Mouse (Mus musculus) ES-E14 (cell line): ENCODE data around the gene Emid1. TPM values are rescaled to one million over a fixed set of nuclear protein-coding genes. Genes with fewer than 3 reads are reported as not detected.
A peak's percentile ranks its signal among the peaks of the same experiment; 100 is the strongest.

Source experiments
- DNase-seq: peaks from one replicate; pipeline ENCODE4 v3.0.0-alpha.2; 2013; ENCODE audit warnings: low read depth, low spot score
- H3K27ac ChIP-seq: 2 replicates; pipeline ENCODE4 v1.5.1; 2012; ENCODE audit warnings: low read depth, mild to moderate bottlenecking, low read length, moderate library complexity, mixed read lengths; ENCODE audit not compliant: poor library complexity, insufficient read depth, severe bottlenecking
- H3K36me3 ChIP-seq: 2 replicates; pipeline ENCODE4 v1.6.1; 2012; ENCODE audit warnings: mild to moderate bottlenecking, low read length, moderate library complexity, mixed read lengths; ENCODE audit not compliant: control insufficient read depth, poor library complexity, insufficient read depth, severe bottlenecking
- H3K4me1 ChIP-seq, 2 experiments: fragments of 150-350 bp in 1 of 2; sonication (generic) in 1 of 2; 2 replicates each; pipeline ENCODE4 v1.6.1; 2012; ENCODE audit warnings: low read length in 2 of 2, mild to moderate bottlenecking in 1 of 2, mixed read lengths in 1 of 2; ENCODE audit not compliant: control insufficient read depth in 2 of 2, insufficient read depth in 2 of 2, poor library complexity in 1 of 2
- H3K4me3 ChIP-seq, 2 experiments: fragments of 150-350 bp in 1 of 2; sonication (generic) in 1 of 2; 2 replicates each; pipeline ENCODE4 v1.5.1; 2012; ENCODE audit warnings: low read length in 2 of 2, low read depth in 1 of 2, mild to moderate bottlenecking in 1 of 2, mixed read lengths in 1 of 2; ENCODE audit not compliant: insufficient read depth in 1 of 2, poor library complexity in 1 of 2, severe bottlenecking in 1 of 2
- H3K9ac ChIP-seq: 2 replicates; pipeline ENCODE4 v1.6.1; 2012; ENCODE audit warnings: low read depth, mild to moderate bottlenecking, low read length, mixed read lengths; ENCODE audit not compliant: poor library complexity, insufficient read depth, severe bottlenecking
- H3K9me3 ChIP-seq: fragments of 150-350 bp; sonication (generic); 2 replicates; pipeline ENCODE4 v1.6.1; 2012; ENCODE audit warnings: low read depth, mild to moderate bottlenecking, low read length; ENCODE audit not compliant: control insufficient read depth, insufficient read depth
- CHD2 ChIP-seq: IDR thresholded peaks from 2 replicates; pipeline ENCODE4 v1.6.1; 2014; ENCODE audit warnings: mild to moderate bottlenecking, low read depth, low read length, inconsistent platforms
- HCFC1 ChIP-seq: IDR thresholded peaks from 2 replicates; pipeline ENCODE4 v1.6.1; 2012; ENCODE audit warnings: low read length, inconsistent platforms, borderline replicate concordance; ENCODE audit not compliant: insufficient read depth
- MAFK ChIP-seq: IDR thresholded peaks from 2 replicates; pipeline ENCODE4 v1.6.1; 2014; ENCODE audit warnings: mild to moderate bottlenecking, low read depth, low read length, inconsistent platforms; ENCODE audit not compliant: insufficient read depth
- ZC3H11A ChIP-seq: IDR thresholded peaks from 2 replicates; pipeline ENCODE4 v1.6.1; 2012; ENCODE audit warnings: low read depth, mild to moderate bottlenecking, inconsistent platforms, low read length, borderline replicate concordance
- ZNF384 ChIP-seq: IDR thresholded peaks from 2 replicates; pipeline ENCODE4 v1.6.1; 2012; ENCODE audit warnings: low read depth, low read length, inconsistent platforms
- in situ Hi-C, 2 experiments: fragments of 600-800 bp; cut with MboI; formaldehyde crosslinking; loops; one replicate each; pipeline ENCODE4 v1.15.1; 2025; ENCODE audit warnings: low sequenced_read_pairs in 2 of 2, inconsistent platforms in 1 of 2; ENCODE audit not compliant: unreplicated experiment in 2 of 2
- total RNA-seq: library from RNA; depleted of rRNA; stranded (reverse); fragments of 300-350 nt; gene quantifications from 2 replicates; pipeline ENCODE4 v1.2.3, GENCODE M21; 2012

Emid1 gene
- total RNA-seq, 1 experiment = 2.7 TPM

- in situ Hi-C loops = no loop called here
- H3K27ac ChIP-seq = no peak overlapping the region
- peaks cover 2 to 12% of the 10 kb centered on the region in 2 experiments; a peak in 2 of 4 replicates for H3K4me1 ChIP-seq
- no peaks in the 10 kb centered on the region for H3K36me3 ChIP-seq
- peak; percentile 67 for DNase-seq
- TF ChIP-seq MAFK (no peak), CHD2 (no peak), HCFC1 (no peak), ZNF384 (no peak), ZC3H11A (no peak)
- H3K9me3 ChIP-seq = no peaks in the 10 kb centered on the region
- 0 out of 4 replicates have a peak overlapping the region, but pooled peaks of 1 of the 2 experiments have one; percentile 8 for H3K4me3 ChIP-seq
- H3K9ac ChIP-seq = no peak overlapping the region
Observed at GRCm38 (mm10) chr11:5160722-5161485, 8.8 kb upstream of the Emid1 start.

- no peak for DNase-seq
- no peaks in the 10 kb centered on the region for H3K36me3 ChIP-seq
- in situ Hi-C loops = no loop called here
Observed at GRCm38 (mm10) chr11:5158056-5158455, 6.0 kb upstream of the Emid1 start.

GRCm38 (mm10) chr11:5154961-5155805 lies 3.1 kb upstream of the Emid1 start:
- in situ Hi-C loops = no loop called here
- H3K36me3 ChIP-seq = no peaks in the 10 kb centered on the region
- no peak for DNase-seq
- no peak overlapping the region for H3K9ac ChIP-seq
- no peak overlapping the region for H3K4me3 ChIP-seq
- peaks cover 0 to 2% of the 10 kb centered on the region in 2 experiments; a peak in 1 of 4 replicates for H3K4me1 ChIP-seq
- no peaks in the 10 kb centered on the region for H3K9me3 ChIP-seq
- TF ChIP-seq HCFC1 = no peak
- no peak overlapping the region for H3K27ac ChIP-seq

More at GRCm38 (mm10) chr11:5158056-5158455, 6.0 kb upstream of the Emid1 start:
- no peak overlapping the region for H3K27ac ChIP-seq
- H3K4me3 ChIP-seq = no peak overlapping the region
- no peaks in the 10 kb centered on the region for H3K9me3 ChIP-seq
- TF ChIP-seq ZC3H11A (no peak), CHD2 (no peak), MAFK (no peak), ZNF384 (no peak), HCFC1 (no peak)
- H3K4me1 ChIP-seq = no peaks in the 10 kb centered on the region
- H3K9ac ChIP-seq = no peak overlapping the region

- in situ Hi-C loops = no loop called here
- peak overlapping the region; percentile 74 for H3K9ac ChIP-seq
- H3K4me3 ChIP-seq = peak overlapping the region; percentile 75 to 80
- no peaks in the 10 kb centered on the region for H3K36me3 ChIP-seq
- TF ChIP-seq HCFC1 (no peak), MAFK (no peak), ZNF384 (no peak), CHD2 (no peak), ZC3H11A (no peak)
- DNase-seq = no peak
- H3K27ac ChIP-seq = no peak overlapping the region
- H3K9me3 ChIP-seq = no peaks in the 10 kb centered on the region
- peaks cover 0 to 2% of the 10 kb centered on the region in 2 experiments; a peak in 1 of 4 replicates for H3K4me1 ChIP-seq
Observed at GRCm38 (mm10) chr11:5151247-5151630, 818 bp downstream of the Emid1 start.
